Mouse (Mus musculus): ENCODE results near the gene Mta3.

DNA sequence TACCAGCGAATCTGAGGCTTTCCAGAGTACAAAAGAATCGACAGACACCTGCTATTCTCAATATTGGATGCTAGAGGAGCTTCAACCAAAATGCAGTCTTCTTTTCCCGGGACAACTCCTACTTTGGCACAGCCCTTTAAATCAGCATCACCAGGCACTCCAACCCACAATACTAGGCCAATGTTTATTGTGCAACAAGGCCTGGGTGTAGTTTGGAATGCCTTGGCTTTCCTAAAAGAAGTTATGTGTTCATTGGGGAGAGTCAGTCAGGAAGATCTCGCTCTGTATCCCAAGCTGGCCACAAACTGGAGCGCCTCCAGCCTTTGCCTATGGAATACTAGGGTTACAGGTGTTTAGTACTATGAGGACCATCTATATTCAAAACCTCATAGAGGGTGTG, 1.5 kb upstream of the Mta3 start:
- TF ChIP-seq CTCF (IDR thresholded peaks at IDR 0.05; ENCODE audit: extremely low read depth, insufficient read depth, insufficient read length, insufficient replicate concordance): no peak
- no peak for TF ChIP-seq POLR2A (IDR thresholded peaks at IDR 0.05; ENCODE audit: low read depth, low read length)
